Mouse (Mus musculus) G1E (cell line): ENCODE measurements at regions not wholly inside any gene's neighbourhood (a gene's known extent, or its start where the extent isn't known, plus 50 kb on each side); places are given as distances from the start of the nearest gene placed in this dataset.

Experiments
- ATAC-seq: 2 replicates; pipeline ENCODE4 v1.8.0; 2016; ENCODE audit warnings: mild to moderate bottlenecking; ENCODE audit not compliant: insufficient number of reproducible peaks, poor library complexity, low FRiP score, severe bottlenecking; ENCODE audit errors: extremely low read depth
- DNase-seq: peaks from one replicate; pipeline ENCODE4 v3.0.0; 2012; ENCODE audit warnings: low spot score
- H3K27me3 ChIP-seq: 2 replicates; pipeline ENCODE4 v1.6.1; 2012; ENCODE audit warnings: mild to moderate bottlenecking, low read length, inconsistent platforms; ENCODE audit not compliant: insufficient read depth
- H3K36me3 ChIP-seq: replicated peaks from 2 replicates; pipeline ENCODE3; 2012; ENCODE audit warnings: mild to moderate bottlenecking, inconsistent platforms
- H3K4me1 ChIP-seq: 2 replicates; pipeline ENCODE4 v1.6.1; 2012; ENCODE audit warnings: low read depth, low read length, inconsistent platforms, mixed read lengths; ENCODE audit not compliant: insufficient read depth
- H3K4me3 ChIP-seq: 2 replicates; pipeline ENCODE4 v1.5.1; 2012; ENCODE audit warnings: low read depth, mild to moderate bottlenecking, inconsistent platforms, low read length, moderate library complexity, mixed read lengths
- H3K9me3 ChIP-seq: replicated peaks from 2 replicates; pipeline ENCODE4 v1.6.1; 2012; ENCODE audit warnings: inconsistent platforms
- CTCF ChIP-seq: IDR thresholded peaks from 2 replicates; pipeline ENCODE4 v1.5.1; 2012; ENCODE audit warnings: low read depth, low read length, inconsistent platforms, mixed read lengths
- GATA1 ChIP-seq: IDR thresholded peaks from 2 replicates; pipeline ENCODE4 v1.6.1; 2012; ENCODE audit warnings: borderline replicate concordance, low read length, inconsistent platforms, mixed read lengths
- GATA2 ChIP-seq: IDR thresholded peaks from 2 replicates; pipeline ENCODE4 v1.6.1; 2012; ENCODE audit warnings: low read depth, low read length, inconsistent platforms, borderline replicate concordance
- POLR2AphosphoS5 ChIP-seq: IDR thresholded peaks from 2 replicates; pipeline ENCODE4 v1.6.1; 2012; ENCODE audit warnings: low read depth, low read length, inconsistent platforms; ENCODE audit not compliant: insufficient replicate concordance
- TAL1 ChIP-seq: conservative IDR thresholded peaks from 2 replicates; pipeline ENCODE4 v1.6.1; 2012; ENCODE audit warnings: low read depth, low read length, inconsistent platforms, mixed read lengths

DNA sequence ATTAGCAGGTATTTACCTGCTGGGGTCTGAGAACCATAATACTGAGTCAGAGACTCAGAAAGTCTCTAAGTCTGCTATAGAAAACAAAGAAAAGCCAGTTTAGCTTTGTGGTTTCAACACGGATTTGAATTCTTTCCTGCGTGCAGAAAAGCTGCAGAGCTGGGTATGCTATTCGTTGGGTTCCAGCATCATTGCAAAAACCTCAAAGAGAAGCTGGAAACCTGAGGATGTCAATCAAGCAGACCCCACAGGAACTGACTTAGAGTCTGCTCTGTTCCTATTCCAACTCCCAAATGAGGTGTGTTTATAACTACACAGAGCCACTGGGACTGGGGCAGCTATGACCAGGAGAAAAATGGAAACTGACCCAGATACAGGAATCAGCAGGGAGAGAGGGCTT lies 183.5 kb downstream of the Dhx15 start:
- ATAC-seq (no peak), DNase-seq (no peak)
- TF ChIP-seq GATA1 (no peak), POLR2AphosphoS5 (no peak), TAL1 (no peak), CTCF (no peak), GATA2 (no peak)
- H3K4me3 ChIP-seq: no peak overlapping the region
- H3K9me3 ChIP-seq: peaks cover 21% of the 10 kb centered on the region
- H3K36me3 ChIP-seq: no peaks in the 10 kb centered on the region
- H3K27me3 ChIP-seq: no peaks in the 10 kb centered on the region
- no peaks in the 10 kb centered on the region for H3K4me1 ChIP-seq

DNA sequence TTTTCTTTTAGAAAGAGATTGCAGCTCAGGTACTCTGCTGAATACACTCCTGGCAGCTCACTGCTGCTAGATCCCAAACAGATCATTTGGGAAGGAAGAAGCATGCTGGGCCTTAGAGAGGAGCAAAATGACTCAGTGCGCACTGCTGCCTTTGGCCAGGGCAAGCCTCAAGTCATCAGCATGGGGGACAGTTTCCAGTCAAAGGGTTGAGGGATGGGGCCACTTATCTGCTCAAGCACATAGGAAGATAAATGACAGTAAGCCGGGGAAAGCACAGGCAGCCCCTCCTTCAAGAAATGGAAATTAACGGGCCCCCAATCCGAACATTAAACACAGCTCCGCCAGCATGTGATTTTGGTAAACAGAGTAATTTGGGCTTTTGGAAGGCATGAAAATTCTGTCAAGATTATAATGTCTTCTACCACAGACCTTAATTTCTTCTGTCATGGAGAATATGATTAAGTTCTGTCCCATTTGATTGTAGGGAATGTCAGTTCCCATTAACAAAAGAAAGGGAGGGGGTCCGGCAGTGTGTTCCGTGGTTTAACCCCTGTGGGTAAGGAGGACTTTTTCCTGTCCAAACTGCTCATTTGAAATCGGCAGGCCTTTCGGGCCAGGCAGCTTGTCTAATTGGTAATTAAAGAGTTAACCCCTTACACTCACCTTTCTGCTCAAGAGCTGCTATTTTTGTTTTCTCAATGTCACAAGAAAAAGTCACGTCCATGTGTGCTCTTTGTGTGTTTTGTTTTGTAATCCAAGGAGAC lies 199.3 kb downstream of the Dhx15 start:
- Histone ChIP-seq H3K27me3 (no peaks in the 10 kb centered on the region), H3K9me3 (peaks cover 21% of the 10 kb centered on the region; the same call in 1 of the 2 replicates), H3K4me3 (no peak overlapping the region), H3K4me1 (no peaks in the 10 kb centered on the region), H3K36me3 (no peaks in the 10 kb centered on the region)
- no peak for DNase-seq
- no peak for ATAC-seq
- TF ChIP-seq GATA1 (no peak), TAL1 (no peak), POLR2AphosphoS5 (no peak), GATA2 (no peak), CTCF (no peak)

DNA sequence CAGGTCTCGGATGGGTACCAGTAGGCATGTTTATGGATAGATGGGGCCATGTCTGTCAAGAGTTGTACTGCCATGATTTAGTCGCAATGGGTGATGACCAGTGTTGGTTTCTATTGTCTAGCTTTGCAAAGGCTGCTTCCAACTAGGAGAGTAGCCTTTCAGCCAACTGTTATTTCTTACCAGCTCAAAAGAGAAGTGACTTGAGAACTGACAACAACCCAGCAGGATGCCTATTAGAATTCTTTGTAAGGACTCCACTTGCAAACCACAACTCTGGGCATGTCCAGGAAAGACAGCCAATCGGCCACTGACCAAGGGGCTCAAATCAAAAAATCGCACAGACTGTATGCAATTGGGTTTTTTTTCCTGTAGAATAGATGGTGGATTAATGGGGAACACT lies 200.9 kb downstream of the Dhx15 start:
- no peaks in the 10 kb centered on the region for H3K4me1 ChIP-seq
- no peaks in the 10 kb centered on the region for H3K36me3 ChIP-seq
- no peaks in the 10 kb centered on the region for H3K27me3 ChIP-seq
- DNase-seq (no peak), ATAC-seq (no peak)
- no peak overlapping the region for H3K4me3 ChIP-seq
- no peak for TF ChIP-seq GATA1
- TF ChIP-seq GATA2: no peak
- no peak for TF ChIP-seq CTCF
- TF ChIP-seq POLR2AphosphoS5: no peak
- no peak for TF ChIP-seq TAL1
- peaks cover 21% of the 10 kb centered on the region for H3K9me3 ChIP-seq

GRCm38 (mm10) chr5:51988913-51989312 lies 201.4 kb downstream of the Dhx15 start:
- Histone ChIP-seq H3K27me3 (no peaks in the 10 kb centered on the region), H3K9me3 (peaks cover 22% of the 10 kb centered on the region), H3K4me3 (no peak overlapping the region), H3K4me1 (no peaks in the 10 kb centered on the region), H3K36me3 (no peaks in the 10 kb centered on the region)
- ATAC-seq (no peak), DNase-seq (no peak)
- TF ChIP-seq CTCF (no peak), GATA1 (no peak), POLR2AphosphoS5 (no peak)

GRCm38 (mm10) chr5:51984966-51985365 lies 205.3 kb downstream of the Dhx15 start:
- H3K9me3 ChIP-seq: peaks cover 10% of the 10 kb centered on the region
- no peaks in the 10 kb centered on the region for H3K27me3 ChIP-seq
- no peaks in the 10 kb centered on the region for H3K4me1 ChIP-seq
- DNase-seq (no peak), ATAC-seq (no peak)
- no peak overlapping the region for H3K4me3 ChIP-seq
- no peaks in the 10 kb centered on the region for H3K36me3 ChIP-seq
- TF ChIP-seq GATA1 (no peak), CTCF (no peak), TAL1 (no peak), GATA2 (no peak), POLR2AphosphoS5 (no peak)

GRCm38 (mm10) chr5:51982780-51983179 lies 207.5 kb downstream of the Dhx15 start:
- DNase-seq (no peak), ATAC-seq (no peak)
- H3K27me3 ChIP-seq: no peaks in the 10 kb centered on the region
- peaks cover 8% of the 10 kb centered on the region for H3K9me3 ChIP-seq
- no peaks in the 10 kb centered on the region for H3K36me3 ChIP-seq
- TF ChIP-seq GATA2 (no peak), CTCF (no peak), GATA1 (no peak), POLR2AphosphoS5 (no peak), TAL1 (no peak)
- no peaks in the 10 kb centered on the region for H3K4me1 ChIP-seq
- H3K4me3 ChIP-seq: no peak overlapping the region

DNA sequence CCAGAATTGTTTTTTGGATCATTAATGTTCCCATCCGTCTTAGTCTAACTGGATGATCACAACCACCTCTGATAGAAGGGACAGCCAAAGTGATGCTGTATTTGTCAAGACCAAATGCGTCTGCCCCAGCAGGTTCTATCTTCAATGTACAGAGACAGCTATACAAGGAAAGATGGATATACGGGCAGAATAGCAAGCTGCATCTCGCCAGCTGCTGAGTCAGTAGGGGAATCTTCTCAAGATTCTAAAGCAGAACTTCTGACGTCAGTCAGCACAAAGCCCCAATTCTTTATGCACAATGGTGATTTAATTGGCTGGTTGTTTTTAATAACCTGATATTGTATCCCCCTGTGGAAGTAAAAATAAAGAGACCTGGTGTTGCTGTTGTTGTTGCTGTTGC lies 209.4 kb downstream of the Dhx15 start:
- ATAC-seq (no peak), DNase-seq (no peak)
- H3K4me3 ChIP-seq: no peak overlapping the region
- H3K4me1 ChIP-seq: no peaks in the 10 kb centered on the region
- no peaks in the 10 kb centered on the region for H3K27me3 ChIP-seq
- no peaks in the 10 kb centered on the region for H3K36me3 ChIP-seq
- TF ChIP-seq GATA2: no peak
- no peak for TF ChIP-seq GATA1
- TF ChIP-seq POLR2AphosphoS5: no peak
- no peak for TF ChIP-seq CTCF
- TF ChIP-seq TAL1: no peak
- H3K9me3 ChIP-seq: peaks cover 8% of the 10 kb centered on the region
